Mouse (Mus musculus): ENCODE data around the gene Yars.
"Not testable (repeated sequence)": the region's sequence is repeated elsewhere in the genome, so short reads cannot be mapped to it uniquely, and the experiment has no call there.

Yars gene

GRCm38 (mm10) chr4:129188803-129189541 is 588 bp upstream of the Yars start:
- peak; percentile 61 for DNase-seq

- no peak for DNase-seq
These were observed 978 bp downstream of the Yars start for GRCm38 (mm10) chr4:129190538-129190937.

- DNase-seq = no peak
These were observed 2.1 kb downstream of the Yars start for GRCm38 (mm10) chr4:129191691-129192090.

GRCm38 (mm10) chr4:129194280-129194679 is 4.7 kb downstream of the Yars start:
- DNase-seq = no peak

- DNase-seq = no peak
These were observed 8.0 kb downstream of the Yars start for GRCm38 (mm10) chr4:129197514-129197913.

- peak; percentile 18 for DNase-seq
These were observed 15.1 kb downstream of the Yars start for GRCm38 (mm10) chr4:129204655-129205054.

GRCm38 (mm10) chr4:129206792-129207191 is 17.2 kb downstream of the Yars start:
- DNase-seq = no peak

GRCm38 (mm10) chr4:129209504-129209903 is 19.9 kb downstream of the Yars start:
- DNase-seq = no peak

- DNase-seq = no peak
These were observed 21.9 kb downstream of the Yars start for GRCm38 (mm10) chr4:129211461-129211860.

- not testable (repeated sequence) for DNase-seq
These were observed 22.9 kb downstream of the Yars start for GRCm38 (mm10) chr4:129212486-129212885.

- DNase-seq = no peak
These were observed 29.1 kb downstream of the Yars start for GRCm38 (mm10) chr4:129218569-129219175.

GRCm38 (mm10) chr4:129219198-129219597 is 29.6 kb downstream of the Yars start:
- no peak for DNase-seq

GRCm38 (mm10) chr4:129220376-129221089 is 31.0 kb downstream of the Yars start:
- DNase-seq = no peak

- DNase-seq = no peak
These were observed 31.8 kb downstream of the Yars start for GRCm38 (mm10) chr4:129221097-129222010.

- no peak for DNase-seq
These were observed 32.7 kb downstream of the Yars start for GRCm38 (mm10) chr4:129222019-129222925.

GRCm38 (mm10) chr4:129223421-129224281 is 34.1 kb downstream of the Yars start:
- DNase-seq = no peak

GRCm38 (mm10) chr4:129225315-129225714 is 35.8 kb downstream of the Yars start:
- DNase-seq = no peak

GRCm38 (mm10) chr4:129226441-129226963 is 36.9 kb downstream of the Yars start:
- no peak for DNase-seq

- no peak for DNase-seq
These were observed 37.8 kb downstream of the Yars start for GRCm38 (mm10) chr4:129227170-129227984.

GRCm38 (mm10) chr4:129227985-129228381 is 38.4 kb downstream of the Yars start:
- DNase-seq = no peak

All from layer of hippocampus, adult 9-11 months (tissue).